Mouse (Mus musculus): ENCODE measurements at regions not wholly inside any gene's neighbourhood (a gene's known extent, or its start where the extent isn't known, plus 50 kb on each side); places are given as distances from the start of the nearest gene placed in this dataset.

GRCm38 (mm10) chr8:29274668-29275067 lies 1827.2 kb downstream of the Poteg start:
- no peak for DNase-seq (ENCODE audit: low spot score in 2 of 2)
- no peak overlapping the region for H3K4me3 ChIP-seq
- H3K27ac ChIP-seq = no peak overlapping the region
- no peak for TF ChIP-seq CTCF (conservative IDR thresholded peaks at IDR 0.05)

- TF ChIP-seq CTCF (conservative IDR thresholded peaks at IDR 0.05) = no peak
Observed at GRCm38 (mm10) chr8:29278711-29279110, 1831.2 kb downstream of the Poteg start.

DNA sequence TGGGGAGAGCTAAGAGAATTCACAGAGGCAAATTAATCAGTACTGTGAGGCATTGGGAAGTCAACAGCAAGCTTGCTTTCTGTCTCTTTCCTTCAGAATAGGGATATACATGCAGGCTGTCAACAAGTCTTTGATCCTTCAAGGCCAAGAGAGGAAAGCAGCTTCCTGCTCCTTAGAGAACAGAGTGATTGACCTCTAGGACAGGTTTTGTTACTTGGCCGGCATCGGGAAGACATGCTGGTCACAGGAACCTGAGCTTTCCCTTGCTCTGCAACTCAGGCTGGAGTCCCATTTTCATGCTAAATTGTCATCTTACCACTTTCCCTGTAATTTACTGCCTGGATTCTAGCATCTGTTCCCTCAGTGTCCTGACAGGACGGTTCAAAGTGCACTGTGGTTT lies 1831.8 kb downstream of the Poteg start:
- no peak for DNase-seq (ENCODE audit: low spot score in 2 of 2)
- Histone ChIP-seq H3K4me3 (no peak overlapping the region), H3K27ac (no peak overlapping the region)
- TF ChIP-seq CTCF (conservative IDR thresholded peaks at IDR 0.05) = no peak

More at GRCm38 (mm10) chr8:29278711-29279110, 1831.2 kb downstream of the Poteg start:
- H3K27ac ChIP-seq = no peak overlapping the region
- DNase-seq (ENCODE audit: low spot score in 2 of 2) = no peak
- no peak overlapping the region for H3K4me3 ChIP-seq

- peak; percentile 87 for TF ChIP-seq CTCF (conservative IDR thresholded peaks at IDR 0.05)
- Histone ChIP-seq H3K4me3 (no peak overlapping the region), H3K27ac (no peak overlapping the region)
- DNase-seq (ENCODE audit: low spot score in 2 of 2) = peak; percentile 29 to 63
Observed at GRCm38 (mm10) chr8:29290386-29290785, 1842.9 kb downstream of the Poteg start.
